Mouse (Mus musculus) thymus, adult 18-20 months (tissue): Measurements from ENCODE around the gene Zkscan5.
"Not testable (repeated sequence)": the region's sequence is repeated elsewhere in the genome, so short reads cannot be mapped to it uniquely, and the experiment has no call there.

Experiments
- DNase-seq, 2 experiments: peaks; one replicate each; pipeline ENCODE4 v3.0.0; 2022; ENCODE audit warnings: mixed read lengths in 2 of 2

Zkscan5 gene

DNA sequence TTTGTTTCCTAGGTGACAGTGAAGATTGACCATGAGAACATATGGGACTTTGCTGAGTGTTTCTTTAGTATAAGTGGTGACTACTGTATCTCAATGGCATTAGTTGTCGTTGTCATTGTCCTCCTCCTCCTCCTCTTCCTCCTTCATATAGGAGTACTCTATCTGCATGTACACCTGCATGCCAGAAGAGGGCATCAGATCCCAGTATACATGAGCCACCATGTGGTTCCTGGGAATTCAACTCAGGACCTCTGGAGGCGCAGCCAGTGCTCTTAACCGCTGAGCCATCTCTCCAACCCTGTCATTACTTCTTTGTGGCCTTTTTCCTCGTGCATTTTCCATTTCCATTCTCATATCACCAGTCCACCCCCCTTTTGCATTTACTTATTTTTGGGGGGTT lies 10.3 kb downstream of the Zkscan5 start:
- DNase-seq = no peak

- no peak for DNase-seq
Measured at GRCm38 (mm10) chr5:145217746-145218145, 13.4 kb downstream of the Zkscan5 start.

DNA sequence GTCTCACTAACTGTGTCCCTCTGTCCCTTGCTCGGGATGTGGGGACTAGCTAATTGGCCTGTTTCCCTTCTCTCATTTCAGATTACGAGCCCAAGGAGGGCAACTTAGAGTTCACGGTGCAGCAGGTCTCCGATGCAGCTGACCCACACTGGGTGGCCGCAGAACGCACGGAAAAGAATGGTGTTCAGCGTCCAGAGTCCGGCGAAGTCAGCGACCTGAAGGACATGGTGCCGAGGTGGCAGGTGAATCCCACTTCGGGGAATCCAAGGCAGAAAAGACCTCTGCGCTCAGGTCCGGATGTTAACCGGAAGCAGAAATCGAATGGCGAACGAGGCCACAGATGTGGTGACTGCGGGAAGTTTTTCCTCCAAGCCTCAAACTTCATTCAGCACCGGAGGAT lies 13.8 kb downstream of the Zkscan5 start:
- DNase-seq = no peak

- no peak for DNase-seq
Measured at GRCm38 (mm10) chr5:145218671-145219070, 14.3 kb downstream of the Zkscan5 start.

- no peak for DNase-seq
Measured at GRCm38 (mm10) chr5:145219981-145220380, 15.6 kb downstream of the Zkscan5 start.

DNA sequence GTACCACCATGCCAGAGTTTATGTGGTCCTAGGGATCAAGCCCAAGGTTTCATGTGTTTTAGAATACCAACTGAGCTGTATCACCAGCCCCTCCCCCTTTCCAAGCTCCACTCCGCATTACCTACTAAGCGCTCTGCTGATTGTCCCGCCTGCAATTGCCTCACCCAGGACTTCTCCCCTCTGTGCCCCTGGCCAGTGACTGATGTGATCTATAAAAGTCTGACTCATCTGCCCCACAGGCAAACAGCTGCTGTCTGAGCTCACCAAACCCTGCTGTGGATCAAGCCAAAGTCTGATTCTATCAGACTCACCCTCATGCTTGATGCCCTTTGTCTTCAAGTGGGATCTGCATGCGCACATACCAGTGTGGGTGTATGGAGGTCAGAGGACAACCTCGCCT lies 18.5 kb downstream of the Zkscan5 start:
- DNase-seq = no peak

- DNase-seq = no peak
Measured at GRCm38 (mm10) chr5:145223395-145223794, 19.0 kb downstream of the Zkscan5 start.

DNA sequence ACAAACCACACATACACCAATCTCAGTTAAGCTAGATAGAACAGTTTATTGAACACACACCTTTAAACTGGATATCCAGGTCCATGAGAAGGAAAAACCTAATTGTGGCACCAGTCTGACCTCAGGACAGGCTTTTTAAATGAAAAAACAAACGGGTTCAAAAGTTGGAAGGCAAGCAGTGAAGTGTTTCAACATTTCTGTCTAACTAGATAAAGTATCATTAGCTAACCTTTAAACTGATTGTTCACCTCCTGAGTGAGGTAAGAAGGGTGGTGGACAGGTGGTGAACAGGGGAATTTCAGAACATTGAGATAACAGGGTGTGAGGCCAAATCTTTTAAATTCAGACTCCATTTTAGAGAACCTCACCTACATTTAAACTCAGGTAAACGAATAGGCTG lies 22.1 kb downstream of the Zkscan5 start:
- no peak for DNase-seq

GRCm38 (mm10) chr5:145229283-145229682 lies 24.9 kb downstream of the Zkscan5 start:
- not testable (repeated sequence) for DNase-seq

- no peak for DNase-seq
Measured at GRCm38 (mm10) chr5:145230641-145231040, 26.3 kb downstream of the Zkscan5 start.

GRCm38 (mm10) chr5:145231367-145231871 lies 27.1 kb downstream of the Zkscan5 start, which contains the start of gene Zfp655:
Zfp655 (plus strand) TSS chr5:145231715.
- DNase-seq = peak; percentile 95 to 97

DNA sequence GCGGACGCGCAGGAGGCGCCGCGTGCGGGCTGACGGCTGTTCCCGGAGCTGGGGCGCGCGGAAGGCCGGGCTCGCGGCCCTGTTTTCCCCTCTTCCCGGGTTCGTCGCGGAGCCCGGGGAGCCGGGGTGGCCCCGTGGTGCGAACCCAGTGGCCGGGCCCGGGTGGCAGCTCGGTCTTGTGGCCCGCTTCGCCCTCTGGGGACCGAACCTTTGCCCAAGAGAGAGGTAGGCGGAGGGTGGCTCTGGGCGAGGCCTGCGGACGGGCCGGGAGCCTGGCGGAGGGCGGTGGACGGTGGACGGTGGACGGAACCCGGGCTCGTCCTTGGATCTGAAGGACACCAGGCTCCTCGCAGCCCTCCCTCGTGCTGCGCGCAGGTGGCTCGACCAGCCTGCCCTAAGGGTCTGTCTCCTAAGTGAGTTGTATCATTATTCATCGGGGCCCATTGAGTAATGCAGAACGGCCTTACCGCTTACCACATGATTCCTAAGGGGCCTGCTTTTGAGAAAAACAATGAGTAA lies 27.6 kb downstream of the Zkscan5 start:
- no peak for DNase-seq

GRCm38 (mm10) chr5:145234636-145235035 lies 30.3 kb downstream of the Zkscan5 start:
- no peak for DNase-seq

DNA sequence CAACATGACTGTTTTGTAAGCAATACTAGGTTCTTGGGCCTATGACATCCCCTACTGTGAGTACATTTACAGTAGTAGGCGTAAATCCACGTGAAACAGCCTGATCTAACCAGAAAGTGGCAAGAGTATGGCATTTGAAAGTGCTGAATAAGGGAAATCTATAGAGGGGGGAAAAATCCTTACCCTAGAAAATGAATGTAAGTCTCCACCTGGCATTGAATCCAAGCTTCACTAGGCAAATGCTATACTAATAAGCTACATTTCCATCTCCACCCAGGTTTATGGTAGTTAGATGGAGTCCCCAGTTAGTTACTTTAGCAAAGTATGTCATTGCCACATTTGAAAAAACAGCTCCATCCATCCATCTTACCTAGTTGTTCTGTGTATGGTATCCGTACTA lies 45.2 kb downstream of the Zkscan5 start:
- DNase-seq = no peak
